Mouse (Mus musculus) C2C12 (cell line): ENCODE measurements around the gene Polr2l.

ENCODE experiments used
- CTCF ChIP-seq: IDR thresholded peaks from one replicate; pipeline ENCODE4 v1.5.1; 2011; ENCODE audit not compliant: control insufficient read depth, insufficient read depth, insufficient read length
- MAX ChIP-seq: IDR thresholded peaks from one replicate; pipeline ENCODE4 v1.6.1; 2011; ENCODE audit warnings: mild to moderate bottlenecking, control low read depth
- MYOD1 ChIP-seq: IDR thresholded peaks from one replicate; pipeline ENCODE4 v1.6.1; 2011; ENCODE audit warnings: low read depth; ENCODE audit not compliant: control insufficient read depth, insufficient read length
- USF1 ChIP-seq: IDR thresholded peaks from one replicate; pipeline ENCODE4 v1.6.1; 2011; ENCODE audit warnings: low read depth, mild to moderate bottlenecking, control low read depth, moderate library complexity

- TF ChIP-seq USF1 (no peak), CTCF (no peak), MYOD1 (no peak), MAX (no peak)
These were observed 41.2 kb downstream of the Polr2l start for GRCm38 (mm10) chr7:141433517-141434400.
